Mouse (Mus musculus): ENCODE data around the gene Nudt16l1. TPM values are rescaled to one million over a fixed set of nuclear protein-coding genes. Genes with fewer than 3 reads are reported as not detected.

Gene Nudt16l1
- polyA plus RNA-seq, 1 experiment: 102 TPM

- TF ChIP-seq CTCF (IDR thresholded peaks at IDR 0.05; ENCODE audit: borderline replicate concordance, extremely low read depth, insufficient read depth, insufficient read length): no peak
- TF ChIP-seq POLR2A (IDR thresholded peaks at IDR 0.05; ENCODE audit: borderline replicate concordance, extremely low read depth, insufficient read depth, insufficient read length, poor library complexity, severe bottlenecking): no peak
- DNase-seq (ENCODE audit: low read depth): no peak
Measured at GRCm38 (mm10) chr16:4904878-4905277, 33.7 kb upstream of the Nudt16l1 start.

GRCm38 (mm10) chr16:4905591-4905990 lies 33.0 kb upstream of the Nudt16l1 start:
- no peak for DNase-seq (ENCODE audit: low read depth)

DNA sequence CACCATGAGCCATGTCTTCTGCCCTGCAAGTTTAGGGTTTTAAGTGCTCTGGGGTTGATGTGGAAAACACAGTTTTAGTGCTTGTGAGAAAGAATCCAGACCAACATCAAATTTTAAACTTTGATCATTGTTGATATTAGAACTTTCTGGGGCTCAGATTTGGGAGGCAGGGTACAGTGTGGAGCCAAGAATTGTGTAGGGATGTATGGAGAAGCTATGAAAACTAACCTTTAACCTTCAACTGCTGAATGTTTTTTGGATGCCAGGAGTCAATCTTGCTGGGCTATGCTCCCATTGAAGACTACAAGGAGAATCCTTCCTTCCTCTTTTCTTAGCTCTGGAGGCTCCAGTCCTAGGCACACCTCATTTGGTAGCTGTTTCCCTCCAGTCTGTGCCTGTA lies 32.0 kb upstream of the Nudt16l1 start:
- no peak for TF ChIP-seq POLR2A (IDR thresholded peaks at IDR 0.05; ENCODE audit: borderline replicate concordance, extremely low read depth, insufficient read depth, insufficient read length, poor library complexity, severe bottlenecking)
- TF ChIP-seq CTCF (IDR thresholded peaks at IDR 0.05; ENCODE audit: borderline replicate concordance, extremely low read depth, insufficient read depth, insufficient read length): no peak
- DNase-seq (ENCODE audit: low read depth): no peak

More at GRCm38 (mm10) chr16:4905591-4905990, 33.0 kb upstream of the Nudt16l1 start:
- no peak for TF ChIP-seq POLR2A (IDR thresholded peaks at IDR 0.05; ENCODE audit: borderline replicate concordance, extremely low read depth, insufficient read depth, insufficient read length, poor library complexity, severe bottlenecking)
- TF ChIP-seq CTCF (IDR thresholded peaks at IDR 0.05; ENCODE audit: borderline replicate concordance, extremely low read depth, insufficient read depth, insufficient read length): no peak

- TF ChIP-seq CTCF (IDR thresholded peaks at IDR 0.05; ENCODE audit: borderline replicate concordance, extremely low read depth, insufficient read depth, insufficient read length) (no peak), POLR2A (IDR thresholded peaks at IDR 0.05; ENCODE audit: borderline replicate concordance, extremely low read depth, insufficient read depth, insufficient read length, poor library complexity, severe bottlenecking) (no peak)
- DNase-seq (ENCODE audit: low read depth): no peak
Measured at GRCm38 (mm10) chr16:4907386-4907785, 31.2 kb upstream of the Nudt16l1 start.

- TF ChIP-seq CTCF (IDR thresholded peaks at IDR 0.05; ENCODE audit: borderline replicate concordance, extremely low read depth, insufficient read depth, insufficient read length): no peak
- no peak for DNase-seq (ENCODE audit: low read depth)
Measured at GRCm38 (mm10) chr16:4907972-4908371, 30.6 kb upstream of the Nudt16l1 start.

DNA sequence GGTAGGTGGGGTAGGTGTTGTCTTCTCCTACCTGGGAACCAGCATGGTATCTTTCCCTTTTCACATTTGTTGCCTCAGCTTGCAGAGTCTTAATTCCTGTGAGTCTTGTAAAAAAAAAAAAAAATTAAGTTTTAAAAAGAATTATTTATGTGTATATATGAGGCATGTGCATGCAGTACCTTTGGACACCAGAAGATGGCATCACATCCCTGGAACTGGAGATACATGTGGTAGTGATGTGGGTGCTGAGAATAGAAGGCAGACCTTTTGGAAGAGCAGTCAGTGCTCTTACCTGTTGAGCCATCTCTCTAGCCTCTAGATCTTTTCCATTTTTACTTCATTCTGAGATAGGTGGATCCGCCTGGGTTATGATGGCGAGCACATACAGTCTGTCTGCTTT lies 28.8 kb upstream of the Nudt16l1 start:
- no peak for DNase-seq (ENCODE audit: low read depth)
- TF ChIP-seq POLR2A (IDR thresholded peaks at IDR 0.05; ENCODE audit: borderline replicate concordance, extremely low read depth, insufficient read depth, insufficient read length, poor library complexity, severe bottlenecking) (no peak), CTCF (IDR thresholded peaks at IDR 0.05; ENCODE audit: borderline replicate concordance, extremely low read depth, insufficient read depth, insufficient read length) (no peak)

- DNase-seq (ENCODE audit: low read depth): no peak
- TF ChIP-seq POLR2A (IDR thresholded peaks at IDR 0.05; ENCODE audit: borderline replicate concordance, extremely low read depth, insufficient read depth, insufficient read length, poor library complexity, severe bottlenecking) (no peak), CTCF (IDR thresholded peaks at IDR 0.05; ENCODE audit: borderline replicate concordance, extremely low read depth, insufficient read depth, insufficient read length) (no peak)
Measured at GRCm38 (mm10) chr16:4910758-4911157, 27.8 kb upstream of the Nudt16l1 start.

GRCm38 (mm10) chr16:4912074-4912648 lies 26.4 kb upstream of the Nudt16l1 start:
- TF ChIP-seq CTCF (IDR thresholded peaks at IDR 0.05; ENCODE audit: borderline replicate concordance, extremely low read depth, insufficient read depth, insufficient read length): no peak
- no peak for DNase-seq (ENCODE audit: low read depth)

GRCm38 (mm10) chr16:4912907-4913782 lies 25.4 kb upstream of the Nudt16l1 start:
- no peak for TF ChIP-seq CTCF (IDR thresholded peaks at IDR 0.05; ENCODE audit: borderline replicate concordance, extremely low read depth, insufficient read depth, insufficient read length)
- TF ChIP-seq POLR2A (IDR thresholded peaks at IDR 0.05; ENCODE audit: borderline replicate concordance, extremely low read depth, insufficient read depth, insufficient read length, poor library complexity, severe bottlenecking): no peak
- no peak for DNase-seq (ENCODE audit: low read depth)

DNA sequence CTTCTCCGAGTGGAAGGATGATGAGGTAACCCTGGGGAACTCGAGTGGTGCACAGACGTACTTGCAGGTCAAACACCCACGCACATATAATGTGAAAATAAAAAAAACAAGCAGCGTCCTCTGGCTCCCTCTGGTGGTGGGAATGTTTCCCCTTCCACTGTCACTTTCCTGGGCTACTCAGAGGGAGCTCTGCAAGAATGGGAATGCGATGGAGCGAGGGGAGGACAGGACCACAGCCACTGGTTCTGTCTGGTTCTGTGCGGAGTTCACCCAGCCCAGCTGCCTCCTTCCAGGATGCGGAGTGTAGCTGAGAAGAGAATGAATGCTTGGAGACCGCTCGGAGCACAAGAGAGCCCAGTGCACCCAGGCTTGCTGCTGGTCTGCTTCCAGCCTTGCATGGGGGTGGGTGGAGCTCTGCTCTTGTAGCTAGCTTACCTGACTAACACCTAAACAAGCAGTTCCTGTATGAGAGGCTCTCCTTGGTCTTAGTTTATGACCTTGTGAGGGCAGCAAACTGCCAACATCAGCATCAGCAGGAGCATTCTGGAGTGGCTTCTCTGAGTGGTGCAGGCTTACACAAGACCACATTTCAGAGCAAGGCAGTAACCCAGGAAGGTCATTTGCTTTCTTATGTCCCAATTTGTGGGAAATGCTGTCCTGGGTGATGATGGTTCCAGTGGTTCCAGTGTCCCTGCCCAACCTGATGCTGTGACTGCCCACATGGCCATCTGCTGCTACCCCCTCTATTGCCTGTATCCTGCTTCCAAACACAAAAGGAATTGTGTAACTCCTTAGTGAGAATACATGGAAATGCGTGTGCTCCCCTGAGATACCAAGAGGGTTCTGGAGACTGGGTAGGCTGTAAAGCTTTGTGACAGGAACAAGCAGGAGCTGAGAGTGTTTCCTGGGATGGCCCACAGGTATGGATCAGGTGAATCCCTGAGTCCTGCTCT lies 24.5 kb upstream of the Nudt16l1 start:
- DNase-seq (ENCODE audit: low read depth): peak; percentile 72
- peak; percentile 94 for TF ChIP-seq CTCF (IDR thresholded peaks at IDR 0.05; ENCODE audit: borderline replicate concordance, extremely low read depth, insufficient read depth, insufficient read length)
- no peak for TF ChIP-seq POLR2A (IDR thresholded peaks at IDR 0.05; ENCODE audit: borderline replicate concordance, extremely low read depth, insufficient read depth, insufficient read length, poor library complexity, severe bottlenecking)

GRCm38 (mm10) chr16:4915931-4916330 lies 22.6 kb upstream of the Nudt16l1 start:
- no peak for TF ChIP-seq POLR2A (IDR thresholded peaks at IDR 0.05; ENCODE audit: borderline replicate concordance, extremely low read depth, insufficient read depth, insufficient read length, poor library complexity, severe bottlenecking)
- TF ChIP-seq CTCF (IDR thresholded peaks at IDR 0.05; ENCODE audit: borderline replicate concordance, extremely low read depth, insufficient read depth, insufficient read length): no peak
- DNase-seq (ENCODE audit: low read depth): no peak

Measured in brain, embryonic 14.5 days (tissue).